Mouse (Mus musculus) G1E-ER4 (cell line): ENCODE results near the gene Kcnab2. TPM values are rescaled to one million over a fixed set of nuclear protein-coding genes. Genes with fewer than 3 reads are reported as not detected.

Source experiments
- GATA1 ChIP-seq: IDR thresholded peaks from one replicate; pipeline ENCODE4 v1.8.0; 2012; ENCODE audit warnings: low read length, inconsistent platforms
- polyA plus RNA-seq: library from polyadenylated mRNA; stranded (reverse); fragments of >175 nt; gene quantifications from 2 replicates; pipeline ENCODE4 v1.2.3, GENCODE M21; 2012

The Kcnab2 gene
- polyA plus RNA-seq, 1 experiment = not detected

- TF ChIP-seq GATA1 = no peak
These were observed 122.0 kb downstream of the Kcnab2 start for GRCm38 (mm10) chr4:152355672-152356071.

GRCm38 (mm10) chr4:152353886-152354637 lies 123.6 kb downstream of the Kcnab2 start:
- TF ChIP-seq GATA1 = no peak

GRCm38 (mm10) chr4:152351422-152352305 lies 126.0 kb downstream of the Kcnab2 start:
- TF ChIP-seq GATA1 = no peak

GRCm38 (mm10) chr4:152350722-152351421 lies 126.8 kb downstream of the Kcnab2 start:
- no peak for TF ChIP-seq GATA1

- TF ChIP-seq GATA1 = no peak
These were observed 127.8 kb downstream of the Kcnab2 start for GRCm38 (mm10) chr4:152349837-152350381.

- TF ChIP-seq GATA1 = no peak
These were observed 132.4 kb downstream of the Kcnab2 start for GRCm38 (mm10) chr4:152345120-152345889.

GRCm38 (mm10) chr4:152344651-152345050 lies 133.0 kb downstream of the Kcnab2 start:
- TF ChIP-seq GATA1 = no peak

GRCm38 (mm10) chr4:152343296-152343695 lies 134.4 kb downstream of the Kcnab2 start:
- TF ChIP-seq GATA1 = no peak

Other genes with a start within 250 kb of the Kcnab2 start
- gene Gpr153, start 203.6 kb downstream of the Kcnab2 start, polyA plus RNA-seq = 0.11 and 0.15 TPM in 2 replicates
- gene Hes3, start 186.2 kb downstream of the Kcnab2 start, polyA plus RNA-seq = 0.05 and 0.06 TPM in 2 replicates
- gene Icmt, start 180.6 kb downstream of the Kcnab2 start, polyA plus RNA-seq = 29.6 and 30.0 TPM in 2 replicates
- not detected in 2 replicates for gene Rnf207, start 158.9 kb downstream of the Kcnab2 start, polyA plus RNA-seq
- gene Rpl22, start 152.1 kb downstream of the Kcnab2 start, polyA plus RNA-seq = 40.4 and 67.9 TPM in 2 replicates
- 0.04 TPM in 2 replicates for gene Chd5, start 139.2 kb downstream of the Kcnab2 start, polyA plus RNA-seq
- not detected in 2 replicates for gene Nphp4, start 1.2 kb downstream of the Kcnab2 start, polyA plus RNA-seq